Mouse (Mus musculus) myocyte (in vitro differentiated cells): Measurements from ENCODE around the gene Lrrc8b.

Source experiments
- CEBPB ChIP-seq: IDR thresholded peaks from 2 replicates; pipeline ENCODE4 v1.6.1; 2011; ENCODE audit warnings: mild to moderate bottlenecking, moderate library complexity; ENCODE audit not compliant: poor library complexity, insufficient read depth, severe bottlenecking
- E2F4 ChIP-seq: IDR thresholded peaks from one replicate; pipeline ENCODE4 v1.6.1; 2011; ENCODE audit warnings: mild to moderate bottlenecking, control low read depth, moderate library complexity; ENCODE audit not compliant: insufficient read depth
- MAX ChIP-seq: IDR thresholded peaks from one replicate; pipeline ENCODE4 v1.6.1; 2011; ENCODE audit warnings: low read depth, mild to moderate bottlenecking, control low read depth
- MYOD1 ChIP-seq, 3 experiments: IDR thresholded peaks; one replicate each; pipeline ENCODE4 v1.6.1; 2011; ENCODE audit warnings: control low read depth in 2 of 3, low read depth in 2 of 3, mild to moderate bottlenecking in 2 of 3, moderate library complexity in 1 of 3; ENCODE audit not compliant: insufficient read length in 2 of 3, control insufficient read depth in 1 of 3
- MYOG ChIP-seq, 3 experiments: IDR thresholded peaks; one replicate each; pipeline ENCODE4 v1.6.1; 2011; ENCODE audit warnings: control low read depth in 2 of 3, low read depth in 2 of 3, mild to moderate bottlenecking in 2 of 3; ENCODE audit not compliant: insufficient read length in 2 of 3, control insufficient read depth in 1 of 3, insufficient read depth in 1 of 3
- POLR2A ChIP-seq: IDR thresholded peaks from one replicate; pipeline ENCODE4 v1.6.1; 2011; ENCODE audit warnings: low read depth, mild to moderate bottlenecking, control low read depth, moderate library complexity; ENCODE audit not compliant: insufficient read length
- POLR2AphosphoS2 ChIP-seq: IDR thresholded peaks from one replicate; pipeline ENCODE4 v1.6.1; 2011; ENCODE audit warnings: low read depth, control low read depth; ENCODE audit not compliant: insufficient read length
- REST ChIP-seq: IDR thresholded peaks from one replicate; pipeline ENCODE4 v1.6.1; 2011; ENCODE audit warnings: mild to moderate bottlenecking, control low read depth, moderate library complexity; ENCODE audit not compliant: insufficient read depth, insufficient read length
- SRF ChIP-seq: IDR thresholded peaks from one replicate; pipeline ENCODE4 v1.6.1; 2011; ENCODE audit warnings: low read depth; ENCODE audit not compliant: control insufficient read depth, insufficient read length
- TCF12 ChIP-seq: IDR thresholded peaks from one replicate; pipeline ENCODE4 v1.6.1; 2011; ENCODE audit warnings: mild to moderate bottlenecking, control low read depth; ENCODE audit not compliant: poor library complexity, insufficient read depth, severe bottlenecking
- USF1 ChIP-seq: IDR thresholded peaks from one replicate; pipeline ENCODE4 v1.6.1; 2011; ENCODE audit warnings: low read depth, mild to moderate bottlenecking, control low read depth, moderate library complexity

GRCm38 (mm10) chr5:105537101-105537723 lies 121.6 kb downstream of the Lrrc8b start:
- TF ChIP-seq CEBPB: no peak
- no peak for TF ChIP-seq MYOG (IDR thresholded peaks at IDR 0.05; ENCODE audit: control insufficient read depth in 1 of 3, insufficient read depth in 1 of 3, insufficient read length in 2 of 3, low read depth in 2 of 3)
- TF ChIP-seq POLR2A: no peak
- TF ChIP-seq POLR2AphosphoS2: no peak
- no peak for TF ChIP-seq SRF
- TF ChIP-seq TCF12: no peak
- no peak for TF ChIP-seq USF1
- TF ChIP-seq MAX: no peak
- TF ChIP-seq E2F4: no peak
- TF ChIP-seq MYOD1 (IDR thresholded peaks at IDR 0.05; ENCODE audit: control insufficient read depth in 1 of 3, insufficient read length in 2 of 3, low read depth in 2 of 3): no peak
- TF ChIP-seq REST: no peak
